Mouse (Mus musculus) cerebellum, adult 11 months (tissue): ENCODE data around the gene S100b.

Source experiments
- DNase-seq: peaks from one replicate; pipeline ENCODE4 v3.0.0; 2022

The S100b gene

DNA sequence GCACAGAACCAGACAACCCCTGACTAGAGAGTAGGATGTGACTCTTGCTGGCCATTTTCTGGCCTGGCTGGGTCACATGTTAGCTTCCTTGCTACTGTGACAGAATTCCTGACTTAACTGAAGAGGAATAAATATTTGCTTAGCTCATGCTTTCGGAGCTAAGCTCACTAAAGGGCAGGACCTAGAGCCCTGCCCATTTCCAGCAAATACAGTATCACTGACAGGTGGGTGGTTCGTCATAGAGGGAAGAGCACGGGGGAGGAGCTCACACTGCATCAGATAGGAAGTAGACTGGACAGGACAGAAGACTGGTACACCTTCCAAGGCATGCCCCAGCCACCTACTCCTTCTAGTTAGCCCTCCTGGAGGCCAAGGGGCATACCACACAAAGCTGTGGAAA is 7.8 kb downstream of the S100b start:
- DNase-seq = no peak

DNA sequence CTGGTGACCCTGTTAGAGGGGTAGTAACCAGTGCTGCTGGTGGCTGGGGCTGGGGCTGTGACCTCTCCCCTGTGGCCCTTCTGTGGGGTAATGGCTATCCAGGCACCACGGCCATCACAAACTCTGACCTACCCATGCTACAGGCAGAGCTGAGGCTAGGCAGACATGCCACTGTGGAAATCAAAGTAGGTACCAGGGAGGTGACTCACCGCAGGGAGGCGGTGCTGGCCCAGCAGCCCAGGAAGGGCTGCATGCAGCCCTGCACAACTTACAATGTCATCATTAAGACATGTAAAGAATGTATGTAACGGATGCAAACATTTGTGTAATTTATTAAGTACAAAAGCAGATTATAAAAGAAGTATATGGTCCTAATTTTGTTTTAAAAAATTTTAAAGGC is 8.8 kb downstream of the S100b start:
- DNase-seq = no peak

DNA sequence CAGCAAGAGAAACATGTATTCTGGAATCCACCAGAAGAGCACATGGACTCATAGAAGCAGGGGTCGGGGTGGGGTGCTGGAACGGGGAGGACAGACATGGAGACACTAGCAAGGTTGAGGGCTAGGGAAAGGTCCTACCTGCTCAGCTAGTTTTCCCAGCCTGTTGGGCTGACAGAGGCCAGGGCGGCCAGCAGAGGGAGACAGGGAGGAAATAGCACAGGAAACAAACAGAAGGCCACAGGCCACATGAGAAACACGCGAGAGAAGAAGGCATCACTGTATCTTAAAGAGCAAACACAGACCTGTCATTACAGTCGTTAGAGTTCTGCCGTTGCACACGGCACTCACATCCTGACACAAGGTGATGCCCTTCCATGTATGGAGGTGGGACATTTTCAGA is 17.6 kb downstream of the S100b start:
- no peak for DNase-seq

DNA sequence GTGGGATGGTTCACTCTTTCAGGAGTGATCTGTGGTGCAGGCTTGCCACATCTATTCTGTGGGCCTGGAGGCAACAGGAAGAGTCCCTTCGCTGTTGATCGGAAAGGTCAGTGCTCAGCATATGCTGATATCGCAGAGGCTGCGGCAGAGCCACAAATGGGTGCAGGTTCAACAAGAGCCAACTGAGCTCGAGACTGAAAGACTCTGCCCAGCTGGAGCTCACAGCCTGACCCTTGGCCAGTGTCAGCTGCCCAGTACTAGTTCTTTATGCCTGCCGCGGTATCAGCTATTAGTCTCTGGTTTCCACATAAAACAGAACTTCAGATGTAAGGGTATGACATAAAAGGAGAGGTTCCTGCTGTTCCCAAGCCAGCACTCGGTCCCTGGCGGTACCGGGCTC is 21.6 kb downstream of the S100b start:
- no peak for DNase-seq

DNA sequence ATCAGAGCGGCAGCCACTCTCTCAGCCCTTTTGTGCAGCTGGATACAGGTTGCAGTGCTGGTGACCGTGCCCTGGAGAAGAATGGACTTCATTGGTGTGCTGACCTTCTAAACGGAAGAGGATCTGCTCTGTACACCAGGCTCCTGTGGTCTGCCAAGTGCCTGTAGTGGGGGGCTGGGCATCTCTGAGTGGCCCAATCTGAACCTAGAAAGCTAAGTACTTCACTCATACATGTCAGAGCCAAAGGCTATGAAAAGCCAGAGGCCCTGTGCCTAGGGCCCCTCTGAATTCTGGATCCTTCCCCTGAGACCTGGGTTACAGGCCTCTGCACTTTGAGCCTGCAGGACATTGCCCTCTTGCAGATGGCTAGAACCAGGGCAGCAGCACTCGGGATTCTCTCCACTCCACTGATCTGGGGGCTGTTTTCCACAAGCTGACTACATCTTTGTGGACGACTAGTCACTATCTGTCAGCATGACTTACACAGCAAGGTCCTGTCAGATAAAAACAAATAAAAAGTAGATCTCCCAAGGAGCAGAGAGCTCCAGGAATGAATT is 25.0 kb downstream of the S100b start:
- no peak for DNase-seq

DNA sequence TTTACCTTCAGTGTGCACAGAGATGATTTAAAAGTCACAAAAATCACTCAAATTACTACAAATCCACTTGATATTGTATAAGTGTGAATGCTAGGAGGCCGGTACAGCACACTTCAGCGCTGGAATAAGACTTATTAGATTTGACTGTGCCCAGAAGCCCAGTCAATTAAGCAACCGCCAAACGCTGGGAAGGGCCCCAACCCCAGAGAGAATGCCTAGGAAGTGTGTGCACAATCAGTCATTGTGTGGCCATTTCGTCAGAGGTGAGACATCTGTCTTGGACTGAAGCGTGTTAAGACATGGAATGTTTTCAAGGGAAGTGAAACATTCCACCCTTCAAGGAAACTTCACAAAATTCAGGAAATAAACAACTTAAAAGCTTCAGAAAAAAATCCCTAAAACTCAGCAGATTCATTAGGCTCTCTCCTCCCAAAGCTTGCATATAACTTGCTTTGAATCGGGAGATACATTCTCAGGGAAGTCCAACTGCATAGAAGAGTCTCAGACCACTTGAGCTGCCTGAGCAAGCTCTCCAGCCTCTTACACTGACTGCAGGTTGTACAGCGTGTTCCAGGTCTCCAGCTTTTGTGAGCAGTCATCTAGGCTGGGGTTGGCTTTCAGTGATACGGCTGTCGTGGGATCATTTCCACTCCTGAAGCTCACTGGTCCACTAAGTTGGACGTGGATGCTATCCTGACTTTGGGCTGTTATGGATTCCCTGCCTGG is 34.8 kb downstream of the S100b start:
- no peak for DNase-seq

DNA sequence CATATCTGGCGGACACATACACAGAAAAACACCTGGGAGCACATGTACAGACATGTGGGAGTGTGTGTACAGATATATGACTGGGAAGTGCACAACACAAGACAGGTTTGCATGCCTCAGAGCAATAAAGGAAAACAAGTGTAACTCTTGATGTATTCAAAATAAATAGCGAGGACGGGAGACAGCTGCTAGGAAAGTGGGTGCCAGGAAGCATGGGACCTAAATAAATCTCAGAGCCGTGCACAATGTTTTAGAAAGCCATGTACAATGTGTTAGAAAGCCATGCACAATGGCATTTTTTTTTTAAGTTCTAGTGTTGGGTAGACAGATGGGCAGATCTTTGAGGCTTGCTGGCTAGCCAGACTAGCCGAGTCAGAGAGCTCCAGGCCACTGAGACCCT is 35.4 kb downstream of the S100b start:
- DNase-seq = no peak

DNA sequence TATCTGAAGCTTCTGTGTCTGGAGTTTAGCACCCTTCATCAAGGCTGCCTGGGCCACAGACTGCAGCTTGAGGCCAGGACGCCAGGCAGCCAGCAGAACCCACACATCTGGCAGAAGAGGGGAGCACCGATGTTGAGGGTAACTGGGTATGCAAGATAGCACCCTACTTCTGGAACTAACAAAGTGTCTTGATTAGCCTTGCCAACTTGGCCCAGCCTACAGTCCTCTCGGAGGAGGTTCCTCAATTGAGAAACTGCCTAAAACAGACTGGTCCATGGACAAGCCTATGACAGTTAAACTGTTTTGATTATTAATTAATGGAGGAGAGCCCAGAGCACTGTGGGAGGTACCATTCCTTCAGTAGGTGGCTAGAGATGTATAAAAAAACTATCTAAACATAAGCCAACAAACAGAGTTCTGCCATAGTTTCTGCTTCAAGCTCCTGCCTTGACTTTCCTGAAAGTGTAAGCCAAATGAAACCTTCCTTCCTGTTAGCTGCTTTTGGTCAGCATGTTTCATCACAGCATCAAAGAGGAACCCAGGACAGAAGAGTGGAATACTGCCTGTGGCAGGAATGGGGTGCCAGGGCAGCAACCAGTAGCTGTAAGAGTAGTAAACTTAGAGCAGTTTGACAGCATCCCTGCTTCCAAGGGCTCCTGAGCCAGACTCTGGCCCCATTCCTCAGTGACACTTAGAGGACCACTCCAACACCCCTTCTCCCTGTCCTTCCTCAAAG is 36.5 kb downstream of the S100b start:
- DNase-seq = no peak

DNA sequence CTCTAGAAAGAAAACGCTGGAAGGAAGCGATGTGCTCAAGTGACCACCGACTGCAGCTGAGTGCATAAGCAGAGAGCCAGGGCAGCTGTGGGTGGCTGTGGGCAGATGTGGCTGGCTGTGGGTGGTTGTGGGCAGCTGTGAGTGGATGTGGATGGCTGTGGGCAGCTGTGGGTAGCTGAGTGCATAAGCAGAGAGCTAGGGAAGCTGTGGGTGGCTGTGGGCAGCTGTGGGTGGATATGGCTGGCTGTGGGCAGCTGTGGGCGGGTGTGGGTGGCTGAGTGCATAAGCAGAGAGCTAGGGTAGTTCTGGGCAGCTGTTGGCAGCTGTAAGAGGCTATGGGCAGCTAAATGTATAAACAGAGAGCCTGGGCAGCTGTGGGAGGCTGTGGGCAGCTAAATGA is 39.6 kb downstream of the S100b start:
- no peak for DNase-seq

DNA sequence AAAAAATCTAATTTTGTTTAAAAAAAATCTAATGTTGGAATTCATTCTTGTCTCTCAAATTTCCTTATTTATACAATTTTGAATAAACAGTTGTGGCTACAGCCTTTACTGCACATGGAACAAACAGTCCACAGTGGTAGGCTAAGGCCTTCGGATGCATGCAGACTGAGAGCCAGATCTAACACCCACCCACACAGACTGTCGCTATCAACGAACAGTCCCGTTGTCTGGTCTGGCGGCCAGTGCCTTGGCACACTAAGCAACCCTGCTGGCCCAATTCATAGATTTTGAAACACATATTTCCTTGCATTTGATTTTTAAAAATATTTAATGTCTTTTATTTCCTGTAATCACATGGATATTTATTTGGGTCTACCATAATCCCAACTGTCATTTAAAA is 46.5 kb downstream of the S100b start:
- DNase-seq = no peak

DNA sequence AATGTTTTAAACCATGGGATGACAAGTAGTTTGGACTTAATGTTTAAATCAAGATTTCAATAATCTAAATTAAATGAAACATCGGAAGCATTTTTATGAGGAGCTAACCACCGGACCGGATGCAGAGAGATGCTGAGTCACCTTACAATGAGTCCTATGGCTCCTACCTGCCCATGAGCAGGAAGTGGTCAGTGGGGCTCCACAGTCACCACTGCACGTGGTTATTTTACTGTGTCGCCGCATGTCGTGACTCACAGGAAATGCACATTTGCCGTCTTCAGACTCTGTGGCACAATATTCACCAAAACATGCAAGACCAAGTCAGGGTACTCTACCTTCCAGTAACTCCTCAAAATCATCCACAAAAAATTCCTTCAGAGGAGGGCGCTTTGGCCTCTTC is 53.1 kb downstream of the S100b start:
- DNase-seq = no peak
